Mouse (Mus musculus) spleen, adult 2 months (tissue): Measurements from ENCODE around the gene Map3k12.

Source experiments
- CTCF ChIP-seq: fragments of 200-500 bp; IDR thresholded peaks from 2 replicates; pipeline ENCODE4 v1.5.1; 2011; ENCODE audit warnings: mild to moderate bottlenecking, inconsistent platforms; ENCODE audit not compliant: insufficient read depth, insufficient read length, insufficient replicate concordance; ENCODE audit errors: extremely low read depth
- POLR2A ChIP-seq: fragments of 200-500 bp; IDR thresholded peaks from 2 replicates; pipeline ENCODE4 v1.6.1; 2011; ENCODE audit warnings: low read depth, low read length, inconsistent platforms

DNA sequence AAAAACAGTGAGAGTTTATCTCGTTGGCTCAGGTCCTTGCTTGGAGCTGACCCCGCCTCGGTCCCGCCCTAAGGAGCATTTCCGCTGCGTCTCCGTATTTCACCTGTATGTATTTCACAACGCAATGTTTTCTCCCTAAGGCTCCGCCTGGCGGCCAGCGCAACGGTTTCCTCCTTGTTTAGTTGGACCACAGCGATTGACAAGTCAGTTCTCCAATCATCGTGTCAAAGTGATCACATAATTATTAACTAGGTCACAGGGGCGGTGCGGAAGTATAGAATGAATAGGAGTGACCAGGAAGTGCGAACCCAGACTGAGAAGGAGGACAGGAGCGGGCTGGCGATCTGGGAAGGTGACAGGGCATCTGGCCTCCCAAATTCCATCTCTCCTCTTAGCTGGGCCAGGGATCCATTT lies 58.0 kb downstream of the Map3k12 start, which contains the start of gene Prr13:
- TF ChIP-seq POLR2A (peak; percentile 70), CTCF (peak; percentile 47; the same call in 1 of the 2 replicates)
